Mouse (Mus musculus) kidney, adult 8-10 months (tissue): ENCODE measurements around the gene Tagap.
"Not testable (repeated sequence)": the region's sequence is repeated elsewhere in the genome, so short reads cannot be mapped to it uniquely, and the experiment has no call there.

Experiments used
- DNase-seq, 2 experiments: peaks; one replicate each; pipeline ENCODE4 v3.0.0; 2022

The Tagap gene

GRCm38 (mm10) chr17:7916782-7917574 is 8.8 kb upstream of the Tagap start:
- no peak for DNase-seq

GRCm38 (mm10) chr17:7918355-7918754 is 7.4 kb upstream of the Tagap start:
- DNase-seq: no peak

- no peak for DNase-seq
These were observed 6.6 kb upstream of the Tagap start for GRCm38 (mm10) chr17:7919209-7919608.

- DNase-seq: peak; percentile 40 to 51
These were observed 3.2 kb upstream of the Tagap start for GRCm38 (mm10) chr17:7922564-7922963.

GRCm38 (mm10) chr17:7924185-7924725 is 1.5 kb upstream of the Tagap start:
- DNase-seq: no peak

- peak; percentile 46 to 76 for DNase-seq
These were observed 2.1 kb downstream of the Tagap start for GRCm38 (mm10) chr17:7927582-7928535.

- DNase-seq: no peak
These were observed 2.9 kb downstream of the Tagap start for GRCm38 (mm10) chr17:7928662-7929061.

- no peak for DNase-seq
These were observed 3.5 kb downstream of the Tagap start for GRCm38 (mm10) chr17:7929279-7929678.

GRCm38 (mm10) chr17:7931096-7931990 is 5.5 kb downstream of the Tagap start:
- no peak for DNase-seq

- not testable (repeated sequence) for DNase-seq
These were observed 6.3 kb downstream of the Tagap start for GRCm38 (mm10) chr17:7932121-7932520.

GRCm38 (mm10) chr17:7939640-7940039 is 13.8 kb downstream of the Tagap start:
- no peak for DNase-seq

GRCm38 (mm10) chr17:7945117-7946052 is 19.6 kb downstream of the Tagap start, which contains the start of gene Rsph3a:
TSS of gene Rsph3a (plus strand) at chr17:7945614.
- DNase-seq: peak; percentile 88 to 89

- not testable (repeated sequence) for DNase-seq
These were observed 20.3 kb downstream of the Tagap start for GRCm38 (mm10) chr17:7946053-7946627.

- not testable (repeated sequence) for DNase-seq
These were observed 25.5 kb downstream of the Tagap start for GRCm38 (mm10) chr17:7951333-7951732.

GRCm38 (mm10) chr17:7957242-7957641 is 31.4 kb downstream of the Tagap start:
- DNase-seq: not testable (repeated sequence)

- DNase-seq: not testable (repeated sequence)
These were observed 37.5 kb downstream of the Tagap start for GRCm38 (mm10) chr17:7963333-7963732.

- not testable (repeated sequence) for DNase-seq
These were observed 38.6 kb downstream of the Tagap start for GRCm38 (mm10) chr17:7964398-7964797.

- DNase-seq: not testable (repeated sequence)
These were observed 42.7 kb downstream of the Tagap start for GRCm38 (mm10) chr17:7968490-7968889.

- not testable (repeated sequence) for DNase-seq
These were observed 44.0 kb downstream of the Tagap start for GRCm38 (mm10) chr17:7969782-7970181.

- not testable (repeated sequence) for DNase-seq
These were observed 57.7 kb downstream of the Tagap start for GRCm38 (mm10) chr17:7983484-7983883.
